Mouse (Mus musculus): ENCODE data around the gene Vdac1. TPM values are rescaled to one million over a fixed set of nuclear protein-coding genes. Genes with fewer than 3 reads are reported as not detected.

Gene Vdac1
- polyA plus RNA-seq, 1 experiment from 2014 or later = 369 TPM

- WGBS = 86% methylated on average over 8 of the region's 8 CpGs
- Histone ChIP-seq H3K27ac (replicated peaks) (no peak overlapping the region), H3K4me1 (replicated peaks) (peaks cover 4% of the 10 kb centered on the region; the same call in 1 of the 2 replicates), H3K9me3 (no peaks in the 10 kb centered on the region), H3K4me3 (no peak overlapping the region), H3K27me3 (no peaks in the 10 kb centered on the region; the same call in none of the 2 replicates), H3K4me2 (no peak overlapping the region), H3K9ac (no peak overlapping the region), H3K36me3 (no peaks in the 10 kb centered on the region)
- no peak for ATAC-seq (ENCODE audit: low FRiP score, low read depth)
Measured at GRCm38 (mm10) chr11:52433076-52433796, 72.6 kb downstream of the Vdac1 start.

- ATAC-seq (ENCODE audit: low FRiP score, low read depth) = no peak
- WGBS = 67% methylated on average over 2 of the region's 2 CpGs
- Histone ChIP-seq H3K36me3 (no peaks in the 10 kb centered on the region), H3K27ac (replicated peaks) (no peak overlapping the region), H3K9me3 (no peaks in the 10 kb centered on the region), H3K9ac (no peak overlapping the region), H3K4me1 (replicated peaks) (peaks cover 4% of the 10 kb centered on the region; the same call in 1 of the 2 replicates), H3K27me3 (no peaks in the 10 kb centered on the region; the same call in none of the 2 replicates), H3K4me2 (no peak overlapping the region), H3K4me3 (no peak overlapping the region)
Measured at GRCm38 (mm10) chr11:52433797-52434195, 73.1 kb downstream of the Vdac1 start.

- Histone ChIP-seq H3K4me2 (no peak overlapping the region), H3K4me3 (no peak overlapping the region), H3K4me1 (replicated peaks) (peaks cover 4% of the 10 kb centered on the region; the same call in 1 of the 2 replicates), H3K27me3 (no peaks in the 10 kb centered on the region; the same call in none of the 2 replicates), H3K9me3 (no peaks in the 10 kb centered on the region), H3K27ac (replicated peaks) (no peak overlapping the region), H3K36me3 (no peaks in the 10 kb centered on the region), H3K9ac (no peak overlapping the region)
- WGBS = 96% methylated on average over 5 of the region's 5 CpGs
- no peak for ATAC-seq (ENCODE audit: low FRiP score, low read depth)
Measured at GRCm38 (mm10) chr11:52435466-52435865, 74.8 kb downstream of the Vdac1 start.

GRCm38 (mm10) chr11:52437123-52437522 is 76.5 kb downstream of the Vdac1 start:
- Histone ChIP-seq H3K27me3 (no peaks in the 10 kb centered on the region; the same call in none of the 2 replicates), H3K36me3 (no peaks in the 10 kb centered on the region), H3K9me3 (no peaks in the 10 kb centered on the region), H3K4me3 (no peak overlapping the region), H3K4me1 (replicated peaks) (peaks cover 4% of the 10 kb centered on the region; the same call in 1 of the 2 replicates), H3K4me2 (no peak overlapping the region), H3K9ac (no peak overlapping the region), H3K27ac (replicated peaks) (no peak overlapping the region)
- no peak for ATAC-seq (ENCODE audit: low FRiP score, low read depth)
- WGBS = 27% methylated on average over 10 of the region's 10 CpGs

Other genes starting within 250 kb of the Vdac1 start
- not detected in 2 replicates for gene Olfr1373, start 215.3 kb upstream of the Vdac1 start, polyA plus RNA-seq (2015; fragmentation: Nextera tagmentation; extraction: Ambion mirVana)
- not detected in 2 replicates for gene Olfr1371, start 146.9 kb upstream of the Vdac1 start, polyA plus RNA-seq (2015; fragmentation: Nextera tagmentation; extraction: Ambion mirVana)
- gene Skp1a, start 128.9 kb upstream of the Vdac1 start, polyA plus RNA-seq (2015; fragmentation: Nextera tagmentation; extraction: Ambion mirVana) = 975 and 989 TPM in 2 replicates
- 5.2 and 5.8 TPM in 2 replicates for gene Tcf7, start 77.8 kb upstream of the Vdac1 start, polyA plus RNA-seq (2015; fragmentation: Nextera tagmentation; extraction: Ambion mirVana)
- gene 9530068E07Rik, start 35.6 kb downstream of the Vdac1 start, polyA plus RNA-seq (2015; fragmentation: Nextera tagmentation; extraction: Ambion mirVana) = 129 and 136 TPM in 2 replicates

All from hindbrain, embryonic 15.5 days (tissue).